Mouse (Mus musculus): ENCODE measurements around the gene Fbp2. TPM values are rescaled to one million over a fixed set of nuclear protein-coding genes. Genes with fewer than 3 reads are reported as not detected.
"Not testable (repeated sequence)": the region's sequence is repeated elsewhere in the genome, so short reads cannot be mapped to it uniquely, and the experiment has no call there.

Fbp2 gene
- polyA plus RNA-seq, 1 experiment from 2014 or later, result 0.11 TPM

GRCm38 (mm10) chr13:62856305-62856675 lies 1.9 kb downstream of the Fbp2 start:
- no peak overlapping the region for H3K9ac ChIP-seq (ENCODE audit: low read depth, low read length)
- WGBS (ENCODE audit: insufficient replicate concordance), result 8% methylated on average over 5 of the region's 5 CpGs
- ATAC-seq (replicated peaks; ENCODE audit: insufficient number of reproducible peaks, low FRiP score, low TSS enrichment), result peak; percentile 74

GRCm38 (mm10) chr13:62855396-62856304 lies 2.6 kb downstream of the Fbp2 start:
- H3K36me3 ChIP-seq (ENCODE audit: control insufficient read depth, insufficient read depth, low read length), result no peaks in the 10 kb centered on the region
- no peaks in the 10 kb centered on the region for H3K9me3 ChIP-seq (replicated peaks; ENCODE audit: control insufficient read depth, low read length)
- peak overlapping the region; percentile 33 for H3K4me3 ChIP-seq (ENCODE audit: low read depth, low read length)
- H3K9ac ChIP-seq (ENCODE audit: low read depth, low read length), result no peak overlapping the region
- no peaks in the 10 kb centered on the region for H3K4me1 ChIP-seq (ENCODE audit: control insufficient read depth, insufficient read depth, low read length)
- WGBS (ENCODE audit: insufficient replicate concordance), result 34% methylated on average over 25 of the region's 25 CpGs
- H3K27me3 ChIP-seq (ENCODE audit: control insufficient read depth, insufficient read depth, low read length), result no peaks in the 10 kb centered on the region
- no peak for ATAC-seq (replicated peaks; ENCODE audit: insufficient number of reproducible peaks, low FRiP score, low TSS enrichment)
- H3K4me2 ChIP-seq, result peak overlapping the region; percentile 63
- no peak overlapping the region for H3K27ac ChIP-seq (ENCODE audit: low read depth, low read length)

More at GRCm38 (mm10) chr13:62856305-62856675, 1.9 kb downstream of the Fbp2 start:
- Histone ChIP-seq H3K4me3 (ENCODE audit: low read depth, low read length) (peak overlapping the region; percentile 33), H3K27ac (ENCODE audit: low read depth, low read length) (no peak overlapping the region), H3K9me3 (replicated peaks; ENCODE audit: control insufficient read depth, low read length) (no peaks in the 10 kb centered on the region), H3K27me3 (ENCODE audit: control insufficient read depth, insufficient read depth, low read length) (no peaks in the 10 kb centered on the region), H3K4me1 (ENCODE audit: control insufficient read depth, insufficient read depth, low read length) (no peaks in the 10 kb centered on the region), H3K4me2 (peak overlapping the region; percentile 63), H3K36me3 (ENCODE audit: control insufficient read depth, insufficient read depth, low read length) (no peaks in the 10 kb centered on the region)

- H3K4me1 ChIP-seq (ENCODE audit: control insufficient read depth, insufficient read depth, low read length), result no peaks in the 10 kb centered on the region
- no peak overlapping the region for H3K4me3 ChIP-seq (ENCODE audit: low read depth, low read length)
- H3K9ac ChIP-seq (ENCODE audit: low read depth, low read length), result no peak overlapping the region
- whole genome bisulfite sequencing (ENCODE audit: insufficient replicate concordance), result 13% methylated on average over 15 of the region's 15 CpGs
- H3K4me2 ChIP-seq, result no peak overlapping the region
- no peaks in the 10 kb centered on the region for H3K36me3 ChIP-seq (ENCODE audit: control insufficient read depth, insufficient read depth, low read length)
- H3K27ac ChIP-seq (ENCODE audit: low read depth, low read length), result no peak overlapping the region
- no peaks in the 10 kb centered on the region for H3K27me3 ChIP-seq (ENCODE audit: control insufficient read depth, insufficient read depth, low read length)
- H3K9me3 ChIP-seq (replicated peaks; ENCODE audit: control insufficient read depth, low read length), result no peaks in the 10 kb centered on the region
- ATAC-seq (replicated peaks; ENCODE audit: insufficient number of reproducible peaks, low FRiP score, low TSS enrichment), result no peak
These were observed 3.6 kb downstream of the Fbp2 start for GRCm38 (mm10) chr13:62854666-62855065.

GRCm38 (mm10) chr13:62833341-62833740 lies 24.9 kb downstream of the Fbp2 start:
- Histone ChIP-seq H3K4me1 (ENCODE audit: control insufficient read depth, insufficient read depth, low read length) (no peaks in the 10 kb centered on the region), H3K9ac (ENCODE audit: low read depth, low read length) (no peak overlapping the region), H3K27ac (ENCODE audit: low read depth, low read length) (no peak overlapping the region), H3K36me3 (ENCODE audit: control insufficient read depth, insufficient read depth, low read length) (no peaks in the 10 kb centered on the region), H3K4me2 (no peak overlapping the region), H3K4me3 (ENCODE audit: low read depth, low read length) (no peak overlapping the region), H3K27me3 (ENCODE audit: control insufficient read depth, insufficient read depth, low read length) (no peaks in the 10 kb centered on the region), H3K9me3 (replicated peaks; ENCODE audit: control insufficient read depth, low read length) (no peaks in the 10 kb centered on the region)
- ATAC-seq (replicated peaks; ENCODE audit: insufficient number of reproducible peaks, low FRiP score, low TSS enrichment), result no peak
- 12% methylated on average over 4 of the region's 4 CpGs for WGBS (ENCODE audit: insufficient replicate concordance)

- H3K27me3 ChIP-seq (ENCODE audit: control insufficient read depth, insufficient read depth, low read length), result no peaks in the 10 kb centered on the region
- WGBS (ENCODE audit: insufficient replicate concordance), result 56% methylated on average over 2 of the region's 2 CpGs
- no peak overlapping the region for H3K9ac ChIP-seq (ENCODE audit: low read depth, low read length)
- H3K9me3 ChIP-seq (replicated peaks; ENCODE audit: control insufficient read depth, low read length), result no peaks in the 10 kb centered on the region
- H3K27ac ChIP-seq (ENCODE audit: low read depth, low read length), result no peak overlapping the region
- no peaks in the 10 kb centered on the region for H3K36me3 ChIP-seq (ENCODE audit: control insufficient read depth, insufficient read depth, low read length)
- H3K4me2 ChIP-seq, result no peak overlapping the region
- no peaks in the 10 kb centered on the region for H3K4me1 ChIP-seq (ENCODE audit: control insufficient read depth, insufficient read depth, low read length)
- H3K4me3 ChIP-seq (ENCODE audit: low read depth, low read length), result no peak overlapping the region
- ATAC-seq (replicated peaks; ENCODE audit: insufficient number of reproducible peaks, low FRiP score, low TSS enrichment), result no peak
These were observed 26.0 kb downstream of the Fbp2 start for GRCm38 (mm10) chr13:62832239-62832638.

GRCm38 (mm10) chr13:62815705-62816104 lies 42.5 kb downstream of the Fbp2 start:
- not testable (repeated sequence) for H3K4me3 ChIP-seq (ENCODE audit: low read depth, low read length); ATAC-seq (replicated peaks; ENCODE audit: insufficient number of reproducible peaks, low FRiP score, low TSS enrichment); H3K27ac ChIP-seq (ENCODE audit: low read depth, low read length); H3K9ac ChIP-seq (ENCODE audit: low read depth, low read length); H3K36me3 ChIP-seq (ENCODE audit: control insufficient read depth, insufficient read depth, low read length); H3K9me3 ChIP-seq (replicated peaks; ENCODE audit: control insufficient read depth, low read length); H3K4me1 ChIP-seq (ENCODE audit: control insufficient read depth, insufficient read depth, low read length); H3K4me2 ChIP-seq; H3K27me3 ChIP-seq (ENCODE audit: control insufficient read depth, insufficient read depth, low read length)
- 77% methylated on average over 3 of the region's 3 CpGs for WGBS (ENCODE audit: insufficient replicate concordance)

- H3K9ac ChIP-seq (ENCODE audit: low read depth, low read length), result no peak overlapping the region
These were observed 45.5 kb downstream of the Fbp2 start for GRCm38 (mm10) chr13:62812713-62813112.

GRCm38 (mm10) chr13:62807981-62808380 lies 50.2 kb downstream of the Fbp2 start:
- WGBS (ENCODE audit: insufficient replicate concordance), result 78% methylated on average over 6 of the region's 6 CpGs
- ATAC-seq (replicated peaks; ENCODE audit: insufficient number of reproducible peaks, low FRiP score, low TSS enrichment); H3K4me2 ChIP-seq; H3K4me1 ChIP-seq (ENCODE audit: control insufficient read depth, insufficient read depth, low read length); H3K27ac ChIP-seq (ENCODE audit: low read depth, low read length); H3K36me3 ChIP-seq (ENCODE audit: control insufficient read depth, insufficient read depth, low read length); H3K27me3 ChIP-seq (ENCODE audit: control insufficient read depth, insufficient read depth, low read length); H3K9ac ChIP-seq (ENCODE audit: low read depth, low read length); H3K4me3 ChIP-seq (ENCODE audit: low read depth, low read length); H3K9me3 ChIP-seq (replicated peaks; ENCODE audit: control insufficient read depth, low read length): not testable (repeated sequence)

More at GRCm38 (mm10) chr13:62812713-62813112, 45.5 kb downstream of the Fbp2 start:
- H3K36me3 ChIP-seq (ENCODE audit: control insufficient read depth, insufficient read depth, low read length), result no peaks in the 10 kb centered on the region
- H3K27ac ChIP-seq (ENCODE audit: low read depth, low read length), result no peak overlapping the region
- peak overlapping the region; percentile 37 for H3K4me3 ChIP-seq (ENCODE audit: low read depth, low read length)
- no peaks in the 10 kb centered on the region for H3K9me3 ChIP-seq (replicated peaks; ENCODE audit: control insufficient read depth, low read length)
- peak overlapping the region; percentile 63 for H3K4me2 ChIP-seq
- no peak for ATAC-seq (replicated peaks; ENCODE audit: insufficient number of reproducible peaks, low FRiP score, low TSS enrichment)
- no peaks in the 10 kb centered on the region for H3K4me1 ChIP-seq (ENCODE audit: control insufficient read depth, insufficient read depth, low read length)
- 7% methylated on average over 29 of the region's 32 CpGs for WGBS (ENCODE audit: insufficient replicate concordance)
- no peaks in the 10 kb centered on the region for H3K27me3 ChIP-seq (ENCODE audit: control insufficient read depth, insufficient read depth, low read length)

All from heart, embryonic 11.5 days (tissue).